Mouse (Mus musculus): ENCODE results near the gene Rubcnl. TPM values are rescaled to one million over a fixed set of nuclear protein-coding genes. Genes with fewer than 3 reads are reported as not detected.
A peak's percentile ranks its signal among the peaks of the same experiment; 100 is the strongest.

The Rubcnl gene
- total and polyA plus RNA-seq, 3 experiments = 0.04 to 0.06 TPM; not detected in 1

- peak; percentile 37 for DNase-seq (ENCODE audit: low read depth, low spot score)
Observed at GRCm38 (mm10) chr14:75064520-75064919, 48.7 kb downstream of the Rubcnl start.

DNA sequence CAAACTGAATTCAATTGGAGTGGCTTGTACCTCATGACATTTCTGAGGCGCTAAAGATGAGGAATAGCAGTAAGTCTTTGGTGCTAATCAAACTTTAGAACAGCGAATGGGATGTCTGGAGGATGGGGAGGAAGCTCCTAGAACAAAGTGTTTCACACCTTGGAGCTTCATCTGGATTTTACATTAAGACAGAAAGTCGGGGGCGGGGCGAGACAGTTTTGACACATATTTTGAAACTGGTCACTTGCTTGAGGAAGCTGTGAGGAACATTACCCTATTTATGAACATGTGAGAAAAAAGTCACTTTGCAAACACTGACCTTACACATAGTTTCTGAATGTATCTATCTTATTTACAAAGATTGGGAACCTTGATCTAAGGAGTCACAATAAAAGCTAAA is 49.4 kb downstream of the Rubcnl start:
- no peaks in the 10 kb centered on the region for H3K36me3 ChIP-seq (ENCODE audit: control insufficient read depth in 1 of 2, insufficient read depth in 2 of 2, low read length in 2 of 2)
- no peak overlapping the region for H3K27ac ChIP-seq (ENCODE audit: control insufficient read depth, low read depth, low read length)
- H3K4me1 ChIP-seq (ENCODE audit: control insufficient read depth in 1 of 2, insufficient read depth in 2 of 2, low read length in 2 of 2) = no peaks in the 10 kb centered on the region
- H3K27me3 ChIP-seq (ENCODE audit: control insufficient read depth in 1 of 2, insufficient read depth in 2 of 2, low read length in 2 of 2) = no peaks in the 10 kb centered on the region; a peak in 2 of 4 replicates
- no peak for DNase-seq (ENCODE audit: low read depth, low spot score)
- TF ChIP-seq NELFE (IDR thresholded peaks at IDR 0.05; ENCODE audit: low read depth, low read length) = no peak
- TF ChIP-seq HCFC1 (IDR thresholded peaks at IDR 0.05; ENCODE audit: low read depth, low read length) = no peak
- no peak for TF ChIP-seq POLR2A (IDR thresholded peaks at IDR 0.05; ENCODE audit: control insufficient read depth in 1 of 2, insufficient read depth in 1 of 2, low read depth in 1 of 2, low read length in 2 of 2, poor library complexity in 1 of 2)
- TF ChIP-seq SIN3A (IDR thresholded peaks at IDR 0.05; ENCODE audit: low read length) = no peak
- TF ChIP-seq MYB (IDR thresholded peaks at IDR 0.05; ENCODE audit: low read depth, low read length) = no peak
- no peak for TF ChIP-seq GABPA (IDR thresholded peaks at IDR 0.05; ENCODE audit: low read depth, low read length)
- no peak for TF ChIP-seq RCOR1 (IDR thresholded peaks at IDR 0.05; ENCODE audit: low read depth, low read length)
- no peak for TF ChIP-seq NRF1 (IDR thresholded peaks at IDR 0.05; ENCODE audit: insufficient read depth, low read depth, low read length, poor library complexity, severe bottlenecking)
- no peaks in the 10 kb centered on the region for H3K79me2 ChIP-seq (ENCODE audit: control insufficient read depth, insufficient read depth, low read length, poor library complexity)
- no peaks in the 10 kb centered on the region for H3K9me3 ChIP-seq (replicated peaks; ENCODE audit: insufficient read depth, low read length)
- no peak overlapping the region for H3K4me3 ChIP-seq (ENCODE audit: control insufficient read depth in 1 of 2, insufficient read depth in 1 of 2, low read depth in 2 of 2, low read length in 2 of 2)
- H3K9ac ChIP-seq (ENCODE audit: control insufficient read depth, low read depth, low read length, poor library complexity, severe bottlenecking) = no peak overlapping the region

More at GRCm38 (mm10) chr14:75064520-75064919, 48.7 kb downstream of the Rubcnl start:
- Histone ChIP-seq H3K9ac (ENCODE audit: control insufficient read depth, low read depth, low read length, poor library complexity, severe bottlenecking) (no peak overlapping the region), H3K27me3 (ENCODE audit: control insufficient read depth in 1 of 2, insufficient read depth in 2 of 2, low read length in 2 of 2) (no peaks in the 10 kb centered on the region; a peak in 1 of 4 replicates), H3K27ac (ENCODE audit: control insufficient read depth, low read depth, low read length) (no peak overlapping the region), H3K4me1 (ENCODE audit: control insufficient read depth in 1 of 2, insufficient read depth in 2 of 2, low read length in 2 of 2) (no peaks in the 10 kb centered on the region), H3K4me3 (ENCODE audit: control insufficient read depth in 1 of 2, insufficient read depth in 1 of 2, low read depth in 2 of 2, low read length in 2 of 2) (no peak overlapping the region), H3K9me3 (replicated peaks; ENCODE audit: insufficient read depth, low read length) (no peaks in the 10 kb centered on the region), H3K79me2 (ENCODE audit: control insufficient read depth, insufficient read depth, low read length, poor library complexity) (no peaks in the 10 kb centered on the region), H3K36me3 (ENCODE audit: control insufficient read depth in 1 of 2, insufficient read depth in 2 of 2, low read length in 2 of 2) (no peaks in the 10 kb centered on the region)
- no peak for TF ChIP-seq ETS1 (IDR thresholded peaks at IDR 0.05; ENCODE audit: low read depth, low read length)
- TF ChIP-seq UBTF (IDR thresholded peaks at IDR 0.05; ENCODE audit: borderline replicate concordance, insufficient read depth, low read depth, low read length) = no peak
- no peak for TF ChIP-seq MYB (IDR thresholded peaks at IDR 0.05; ENCODE audit: low read depth, low read length)
- TF ChIP-seq USF1 (IDR thresholded peaks at IDR 0.05; ENCODE audit: low read depth, low read length) = no peak
- TF ChIP-seq CTCF (IDR thresholded peaks at IDR 0.05 in 2 of 3, conservative IDR thresholded peaks at IDR 0.05 in 1 of 3; ENCODE audit: control insufficient read depth in 1 of 3, insufficient read depth in 1 of 3, low read depth in 2 of 3, low read length in 3 of 3, poor library complexity in 1 of 3, severe bottlenecking in 1 of 3) = no peak
- TF ChIP-seq ZNF384 (IDR thresholded peaks at IDR 0.05; ENCODE audit: low read depth, low read length) = no peak
- TF ChIP-seq EP300 (IDR thresholded peaks at IDR 0.05; ENCODE audit: low read depth in 1 of 2, low read length in 2 of 2) = no peak
- TF ChIP-seq E2F4 (IDR thresholded peaks at IDR 0.05; ENCODE audit: borderline replicate concordance, low read depth, low read length) = no peak
- TF ChIP-seq RCOR1 (IDR thresholded peaks at IDR 0.05; ENCODE audit: low read depth, low read length) = no peak
- TF ChIP-seq ZC3H11A (IDR thresholded peaks at IDR 0.05; ENCODE audit: low read depth, low read length) = no peak
- TF ChIP-seq USF2 (IDR thresholded peaks at IDR 0.05; ENCODE audit: borderline replicate concordance in 1 of 2, insufficient read depth in 1 of 2, low read depth in 1 of 2, low read length in 2 of 2) = no peak
- no peak for TF ChIP-seq TBP (IDR thresholded peaks at IDR 0.05; ENCODE audit: low read depth, low read length)

All from MEL (cell line).